Mouse (Mus musculus): Measurements from ENCODE around the gene Myo10.

The Myo10 gene

DNA sequence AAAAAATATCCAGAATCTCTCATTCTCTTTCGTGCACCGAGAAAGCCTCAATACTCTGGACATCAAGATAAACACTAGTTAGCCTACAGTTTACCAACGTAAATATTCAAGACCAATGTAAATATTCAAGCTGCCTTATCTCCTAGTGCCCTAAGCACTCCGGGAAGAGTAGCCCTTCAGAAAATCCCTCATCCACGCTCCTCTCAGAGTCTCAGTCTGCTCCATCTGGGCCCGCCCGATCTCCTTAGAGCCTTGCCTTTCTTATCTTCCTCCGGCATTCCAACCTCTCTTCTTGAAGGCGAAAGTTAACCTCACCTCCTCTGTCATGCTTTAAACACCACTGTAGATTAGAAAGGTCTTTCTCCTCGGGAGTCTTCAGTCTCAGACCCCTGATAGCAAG is 13.1 kb upstream of the Myo10 start:
- intact Hi-C loops (cut with DNase I) = no loop called here

DNA sequence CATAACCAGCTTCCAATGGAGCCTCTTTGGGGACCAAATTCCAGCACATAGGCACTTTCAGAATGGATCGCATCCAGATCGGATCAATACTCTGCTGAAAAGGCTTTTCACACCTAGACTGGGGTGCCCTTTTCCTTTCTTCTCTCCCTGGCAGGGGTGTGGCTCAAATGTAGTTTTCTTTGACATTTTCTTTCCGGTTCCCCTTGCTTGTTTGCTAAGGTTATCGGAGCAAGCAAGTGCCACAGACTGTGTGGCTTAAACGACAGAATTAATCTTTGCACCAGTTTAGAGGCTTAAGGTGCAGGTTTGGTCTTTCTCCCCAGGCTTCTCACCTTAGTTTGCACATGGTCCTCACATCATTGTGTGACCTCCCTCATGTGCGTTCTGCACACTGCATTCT is 11.1 kb upstream of the Myo10 start:
- intact Hi-C loops (cut with DNase I) = no loop called here

DNA sequence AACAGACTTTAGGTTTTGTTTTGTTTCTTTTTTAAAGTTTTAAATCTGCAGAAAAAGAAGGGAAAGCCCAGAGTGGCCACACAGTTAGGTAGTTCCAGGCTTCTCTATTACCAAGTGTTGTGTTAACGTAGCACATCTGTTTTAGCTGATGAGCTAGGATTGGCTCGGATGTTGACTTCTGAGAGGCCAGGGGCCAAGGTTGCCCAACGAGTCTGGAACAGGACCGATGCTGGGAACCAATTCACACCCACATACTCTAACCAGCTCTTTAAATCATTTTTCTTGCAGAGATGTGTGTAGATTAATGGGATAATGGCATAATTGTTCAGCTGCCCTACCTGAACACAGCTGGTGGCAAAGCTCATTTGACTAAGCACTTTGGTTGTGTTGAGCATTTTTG is 1.8 kb upstream of the Myo10 start:
- intact Hi-C loops (cut with DNase I) = loop anchor here (5.0 kb wide), 2 partner anchors 38 to 133 kb away; no protein-coding TSS in a partner anchor

DNA sequence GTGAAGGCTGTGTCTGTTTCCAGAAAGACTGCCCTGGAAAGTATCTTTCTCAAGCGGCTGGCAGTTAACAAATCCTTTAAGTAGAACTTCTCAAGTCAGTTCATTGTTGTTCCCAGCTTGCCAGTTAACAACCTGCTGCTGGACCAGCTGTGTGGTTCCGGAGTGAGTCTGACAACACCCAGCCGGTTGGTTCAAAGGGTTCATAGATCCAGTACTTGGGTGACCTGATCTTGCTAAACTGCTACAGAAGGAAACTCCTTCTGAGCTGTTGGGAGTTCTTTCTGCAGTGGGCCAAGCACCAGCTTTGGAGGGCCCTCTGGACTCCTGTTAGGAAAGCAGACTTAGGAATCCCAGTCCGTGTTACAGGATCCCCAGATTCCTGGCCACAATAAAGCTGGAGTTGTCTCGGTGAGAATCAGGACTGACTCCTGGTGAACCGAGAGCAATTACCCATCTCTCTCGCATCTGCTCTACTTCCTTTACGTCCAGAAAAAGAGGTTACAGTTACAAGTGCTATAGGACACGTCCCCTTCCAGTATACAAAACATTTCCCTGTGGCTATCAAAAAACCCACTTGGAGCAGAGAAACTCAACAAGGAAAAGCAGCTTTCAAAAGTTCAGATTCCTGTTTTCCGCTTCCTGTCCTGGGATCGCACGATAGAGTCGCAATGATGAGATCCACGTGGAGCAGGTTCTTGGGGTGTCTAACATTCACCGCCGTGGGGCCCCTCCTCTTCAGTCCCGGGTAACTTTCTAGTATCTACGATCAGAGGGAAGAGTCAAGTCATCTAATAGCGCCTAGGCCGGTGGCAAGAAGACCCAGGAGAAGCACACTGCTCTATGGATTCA is 750 bp upstream of the Myo10 start:
- intact Hi-C loops (cut with DNase I) = loop anchor here (5.0 kb wide), 2 partner anchors 39 to 134 kb away; no protein-coding TSS in a partner anchor

DNA sequence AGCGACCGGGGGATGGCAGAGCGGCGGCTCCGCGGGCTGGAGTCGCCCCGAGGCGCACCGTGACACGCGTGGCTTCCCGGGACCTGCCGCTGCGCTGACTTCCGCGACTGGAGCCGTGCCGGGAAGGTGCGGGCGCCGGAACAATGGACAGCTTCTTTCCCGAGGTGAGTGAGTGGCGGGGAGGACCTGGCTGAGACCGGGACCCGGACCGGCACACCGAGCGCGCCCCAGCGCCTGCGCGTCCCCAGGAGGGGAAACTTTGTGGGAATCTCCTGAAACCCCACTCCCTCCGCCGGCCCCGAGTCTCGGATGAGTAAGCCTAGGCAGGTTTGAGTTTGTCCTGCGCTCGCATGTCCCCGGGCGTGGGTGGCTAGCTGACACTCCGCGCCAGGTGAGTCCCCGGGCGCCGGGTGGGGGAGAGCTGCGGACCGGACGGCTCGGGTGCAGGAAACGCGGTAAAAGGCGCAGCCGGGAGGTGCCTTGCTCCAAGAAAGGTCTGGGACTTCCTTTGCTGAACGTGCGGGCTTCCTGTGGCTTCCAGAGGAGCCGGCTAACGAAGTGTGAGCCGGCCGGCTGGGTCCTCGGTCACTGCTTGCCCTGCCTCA is 644 bp downstream of the Myo10 start:
- intact Hi-C loops (cut with DNase I) = loop anchor here (5.0 kb wide), 2 partner anchors 41 to 136 kb away; no protein-coding TSS in a partner anchor

DNA sequence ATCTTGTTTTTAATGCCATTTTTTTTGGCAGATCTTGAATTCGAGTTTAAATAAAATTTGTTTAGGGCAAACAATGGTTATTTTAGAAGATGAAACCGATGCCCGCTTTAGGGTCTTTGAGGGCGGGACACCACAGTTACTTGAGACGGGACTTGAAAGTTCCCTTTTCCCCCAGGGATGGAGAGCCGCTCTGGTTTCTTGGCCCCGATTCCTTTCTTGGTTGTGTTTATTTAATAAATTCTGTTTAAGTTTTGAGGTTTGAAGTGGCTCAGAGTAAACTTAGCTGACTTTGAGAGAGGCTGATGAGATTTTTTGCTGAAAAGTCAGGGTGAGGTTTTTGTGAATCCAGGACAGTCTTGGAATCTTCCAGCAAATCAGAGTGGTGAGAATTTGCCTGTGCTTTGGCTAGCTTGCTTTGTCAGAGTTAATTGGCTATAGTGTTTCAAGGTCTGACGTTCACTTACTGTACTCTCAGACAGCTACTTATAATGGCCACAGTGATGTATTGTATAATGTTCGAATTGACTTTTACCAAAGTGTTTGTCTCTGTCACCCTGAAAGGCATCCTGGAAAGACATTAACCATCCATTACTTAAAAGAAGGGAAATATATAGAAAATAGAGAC is 1.3 kb downstream of the Myo10 start:
- intact Hi-C loops (cut with DNase I) = loop anchor here (2.0 to 5.0 kb wide), 3 partner anchors 41 to 183 kb away; no protein-coding TSS in a partner anchor

DNA sequence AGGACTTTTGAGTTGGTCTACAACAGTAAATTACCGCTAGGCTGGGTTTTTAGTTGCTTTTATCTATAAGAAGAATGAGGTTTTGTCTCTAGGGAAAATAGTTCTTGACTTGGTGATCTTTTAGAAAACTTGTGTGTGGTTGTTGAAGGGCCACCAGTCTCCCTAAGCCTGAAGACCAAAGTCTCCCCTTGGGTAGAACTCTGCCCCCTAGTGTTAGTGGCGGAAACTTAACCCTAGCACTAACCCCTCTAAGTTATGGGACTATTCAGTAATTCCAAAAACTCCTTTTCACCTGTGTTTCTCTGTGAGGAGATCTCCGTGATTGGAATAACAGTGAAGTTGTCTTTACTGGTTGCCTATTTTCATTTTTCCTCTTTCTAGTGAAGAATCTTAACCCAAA is 1.9 kb downstream of the Myo10 start:
- intact Hi-C loops (cut with DNase I) = loop anchor here (2.0 to 5.0 kb wide), 3 partner anchors 42 to 183 kb away; no protein-coding TSS in a partner anchor

DNA sequence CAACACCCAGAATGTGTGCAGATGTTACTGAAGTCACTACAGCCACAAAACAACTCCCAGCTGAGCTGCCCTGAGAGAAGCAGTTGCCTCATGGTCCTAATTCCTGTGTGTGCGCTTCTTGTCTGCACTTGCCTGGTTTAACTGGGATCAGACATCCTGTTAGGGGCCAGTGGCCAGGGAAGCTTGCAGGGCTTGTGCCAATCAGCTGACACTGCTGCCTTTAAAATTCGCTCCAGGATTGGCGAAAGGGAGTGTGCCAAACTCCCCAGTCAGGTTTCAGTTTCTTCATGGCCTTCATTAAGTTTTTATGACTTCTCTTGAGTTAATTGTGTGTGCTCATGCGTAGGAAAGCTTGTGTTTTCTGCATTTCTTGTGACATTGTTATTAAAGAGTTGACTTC is 3.1 kb downstream of the Myo10 start:
- intact Hi-C loops (cut with DNase I) = loop anchor here (2.0 kb wide), 1 partner anchor 185 kb away; no protein-coding TSS in a partner anchor

DNA sequence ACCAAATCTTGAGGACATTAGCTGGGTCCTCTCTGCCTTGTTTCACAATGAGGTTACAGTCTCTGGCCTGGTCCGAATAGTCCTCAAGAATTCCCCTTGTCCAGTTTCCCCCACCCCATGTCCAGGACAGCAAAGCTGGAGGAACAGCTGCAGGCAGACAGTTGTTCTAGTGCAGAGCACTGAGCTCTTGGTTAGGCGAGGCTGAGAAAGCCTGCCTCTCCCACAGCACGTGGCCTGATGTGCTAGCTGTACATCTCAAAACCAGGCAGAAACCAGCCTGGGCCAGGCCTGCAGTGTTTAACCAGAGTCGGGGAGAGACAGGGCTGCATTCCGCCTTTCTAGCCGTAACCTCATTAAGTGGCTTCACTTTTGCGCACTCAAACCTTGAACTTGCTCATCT is 4.7 kb downstream of the Myo10 start:
- intact Hi-C loops (cut with DNase I) = no loop called here

DNA sequence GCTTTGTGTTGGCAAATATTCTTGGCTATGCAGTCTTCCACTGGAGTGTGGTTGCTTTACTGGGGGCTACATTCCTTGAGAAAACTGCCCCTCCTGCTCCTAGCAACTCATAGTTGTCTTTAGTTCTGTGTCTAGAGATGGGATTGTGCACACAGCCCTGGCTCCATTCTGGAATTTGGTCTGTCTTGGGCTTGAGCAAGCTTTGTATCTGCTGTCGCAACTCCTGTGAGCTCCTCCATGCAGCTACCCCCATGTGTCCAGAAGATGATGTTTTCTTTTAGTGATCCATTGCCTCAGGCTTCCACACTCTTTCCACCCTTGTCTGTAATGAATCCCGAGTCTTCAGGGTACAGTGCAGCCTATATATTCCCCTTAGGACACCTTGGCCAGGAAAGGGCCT is 5.9 kb downstream of the Myo10 start:
- intact Hi-C loops (cut with DNase I) = no loop called here

DNA sequence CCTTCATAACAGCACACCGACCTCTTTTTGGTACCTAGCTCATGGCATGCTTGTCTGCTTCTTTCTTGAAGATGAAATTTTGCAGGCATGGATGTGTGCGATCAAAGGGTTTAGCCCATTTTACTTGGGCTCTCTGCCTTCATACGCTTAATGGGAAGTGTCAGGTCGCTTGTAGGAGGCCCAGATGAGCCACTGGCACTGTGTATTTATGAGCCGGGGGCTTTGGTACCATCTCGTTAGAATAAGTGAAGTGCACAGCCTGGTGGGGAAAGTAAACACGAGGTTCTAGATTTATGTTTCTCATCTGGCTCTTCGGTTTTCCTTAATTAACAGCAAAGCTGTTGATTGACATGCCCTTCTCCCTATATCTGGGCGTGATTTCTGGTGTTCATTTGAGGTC is 8.4 kb downstream of the Myo10 start:
- intact Hi-C loops (cut with DNase I) = no loop called here

DNA sequence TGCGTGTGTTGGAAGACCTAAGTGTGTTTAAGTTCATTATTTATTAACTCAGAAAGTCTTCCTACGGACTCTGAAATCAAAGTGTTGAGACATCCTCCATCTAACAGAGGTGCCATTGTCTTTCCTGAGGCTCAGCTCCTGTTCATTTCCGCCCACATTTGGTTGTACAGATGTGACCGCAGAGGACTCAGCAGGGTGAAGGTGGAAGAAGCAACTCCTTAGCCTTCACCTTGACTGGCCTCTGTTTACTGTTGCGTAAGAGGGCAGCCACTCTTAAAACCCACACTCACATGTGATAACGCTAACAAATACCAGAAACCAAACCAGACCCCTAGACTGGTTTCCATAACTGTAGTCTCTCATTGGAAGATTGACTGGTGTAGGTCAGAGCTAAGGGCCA is 9.0 kb downstream of the Myo10 start:
- intact Hi-C loops (cut with DNase I) = no loop called here

DNA sequence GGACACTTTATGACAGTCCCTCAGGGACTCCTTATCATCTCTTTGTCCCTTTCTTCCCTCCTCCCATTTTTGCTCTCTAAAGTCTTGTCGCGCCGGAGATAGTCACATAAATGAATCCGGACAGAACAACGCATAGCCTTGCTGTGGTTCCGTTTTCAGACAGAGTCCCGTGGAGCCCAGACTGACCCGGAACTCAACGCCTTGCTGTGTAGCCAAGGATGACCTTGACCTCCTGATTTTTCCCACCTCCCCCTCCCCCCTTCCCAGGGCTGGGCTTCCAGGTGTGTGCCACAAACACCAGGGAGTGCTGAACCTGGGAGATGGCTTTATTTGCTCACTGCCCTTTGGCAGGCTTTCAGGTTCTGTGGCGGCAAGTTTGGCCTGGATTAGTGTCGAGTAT is 10.6 kb downstream of the Myo10 start:
- intact Hi-C loops (cut with DNase I) = no loop called here

DNA sequence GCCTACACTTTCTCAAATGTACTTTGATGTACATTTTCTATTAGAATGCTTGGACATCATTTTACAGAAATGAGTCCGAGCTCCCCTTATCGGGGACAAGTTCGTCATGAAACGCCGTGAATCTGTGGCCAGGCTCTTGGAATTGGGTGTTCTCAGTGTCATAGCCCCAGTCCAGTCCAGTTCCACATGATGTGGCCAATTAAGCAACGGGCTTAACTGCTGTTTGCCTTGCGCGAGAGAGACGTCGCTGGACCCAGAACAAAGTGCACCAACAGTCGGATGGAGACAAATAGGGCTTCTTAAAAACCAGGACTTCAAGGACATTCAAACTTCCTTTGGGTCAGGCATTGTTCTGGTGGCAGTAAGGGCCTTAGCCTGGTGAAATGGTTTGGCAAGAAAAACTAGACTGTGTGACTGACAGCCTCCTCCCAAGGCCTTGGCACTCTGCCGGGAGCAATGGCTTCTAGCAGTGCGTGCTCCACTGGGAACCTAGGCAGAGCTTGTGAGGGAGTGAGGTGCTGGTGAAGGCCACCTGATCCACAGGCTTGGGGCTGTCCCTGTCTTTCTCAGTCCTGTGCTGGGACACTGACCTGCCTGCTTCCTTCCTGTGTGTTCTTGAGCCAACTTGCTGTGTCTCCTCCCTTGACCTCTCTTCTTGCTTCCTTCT is 11.5 kb downstream of the Myo10 start:
- intact Hi-C loops (cut with DNase I) = no loop called here

DNA sequence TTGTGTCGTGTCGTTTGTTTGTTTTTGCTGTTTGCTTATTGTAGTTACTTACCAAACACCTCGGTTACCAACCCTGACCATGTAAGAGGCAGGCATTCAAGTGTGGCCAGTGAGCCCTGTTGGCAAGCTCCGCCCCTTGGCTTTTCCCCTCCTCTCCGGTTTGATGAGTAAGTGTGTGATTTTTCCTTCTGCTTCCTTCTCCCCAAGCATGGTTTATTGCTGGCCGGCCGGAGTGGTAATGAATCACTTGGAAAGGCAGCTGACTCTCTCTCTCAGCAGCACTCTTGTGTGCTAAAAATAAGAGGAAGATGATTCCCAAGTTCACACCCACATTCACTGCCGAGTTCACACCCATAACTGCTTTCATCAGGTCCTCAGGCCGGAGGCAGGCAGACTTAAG is 15.4 kb downstream of the Myo10 start:
- intact Hi-C loops (cut with DNase I) = loop anchor here (5.0 kb wide), 1 partner anchor 80 kb away; no protein-coding TSS in a partner anchor

DNA sequence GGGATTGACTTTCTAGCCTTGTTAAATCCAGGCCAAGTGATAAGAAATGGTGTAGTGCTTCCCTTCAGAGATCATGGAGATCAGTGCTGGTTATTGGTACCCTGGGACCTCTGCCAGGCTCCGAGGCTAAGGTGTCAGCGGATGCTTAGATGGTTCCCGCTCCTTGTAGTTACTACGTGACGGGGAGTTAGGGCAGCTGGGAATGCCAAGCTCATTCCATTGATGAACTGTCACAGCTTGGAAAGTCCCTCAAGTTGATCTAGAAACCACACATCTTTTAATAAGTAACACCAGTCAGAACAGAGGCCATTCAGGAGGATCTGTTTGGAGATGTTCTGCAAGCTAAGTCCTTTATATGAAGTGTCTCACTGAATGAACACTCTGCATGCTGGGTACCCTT is 16.9 kb downstream of the Myo10 start:
- intact Hi-C loops (cut with DNase I) = loop anchor here (5.0 kb wide), 1 partner anchor 78 kb away; no protein-coding TSS in a partner anchor

DNA sequence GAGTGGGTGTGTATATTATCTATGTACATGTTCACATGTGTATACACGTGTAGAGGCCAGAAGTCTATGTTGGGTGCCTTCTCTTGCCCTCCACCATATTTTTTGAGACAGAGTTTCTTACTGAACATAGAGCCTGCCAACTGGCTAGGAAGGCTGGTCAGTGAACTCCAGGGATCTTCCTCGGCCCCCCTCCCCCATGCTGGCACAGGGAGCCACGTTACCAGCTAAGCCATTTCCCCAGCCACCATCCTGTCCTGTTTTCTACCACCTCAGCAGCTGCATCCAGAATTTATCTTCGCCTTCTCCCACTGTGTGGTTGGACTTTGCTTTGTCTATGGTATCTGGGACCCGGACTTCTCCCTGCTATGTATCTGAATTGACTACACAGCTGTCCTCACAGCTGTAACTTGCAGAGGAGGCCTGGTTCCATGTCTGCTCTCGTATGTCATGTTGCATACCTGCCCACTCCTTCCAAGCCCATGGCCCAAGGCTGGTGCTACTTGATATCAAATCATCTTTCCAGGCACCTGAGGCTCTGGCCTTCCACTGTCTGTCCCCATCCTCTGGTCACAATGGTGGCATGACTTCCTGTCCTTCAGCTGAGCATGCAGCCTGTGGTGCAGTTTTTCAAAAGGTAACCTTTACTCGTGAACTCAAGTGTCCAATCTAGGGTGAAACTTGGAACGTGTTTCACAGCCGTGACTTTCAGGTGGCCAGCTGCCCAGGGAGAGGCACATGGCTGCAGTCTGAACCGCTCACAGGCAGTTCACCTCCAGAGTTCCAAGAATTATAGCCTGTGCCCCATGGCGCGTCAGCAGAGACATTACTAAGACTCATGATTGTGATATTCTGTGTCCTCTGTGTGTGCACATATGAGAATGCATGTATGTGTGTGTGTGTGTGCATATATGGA is 18.8 kb downstream of the Myo10 start:
- intact Hi-C loops (cut with DNase I) = no loop called here

DNA sequence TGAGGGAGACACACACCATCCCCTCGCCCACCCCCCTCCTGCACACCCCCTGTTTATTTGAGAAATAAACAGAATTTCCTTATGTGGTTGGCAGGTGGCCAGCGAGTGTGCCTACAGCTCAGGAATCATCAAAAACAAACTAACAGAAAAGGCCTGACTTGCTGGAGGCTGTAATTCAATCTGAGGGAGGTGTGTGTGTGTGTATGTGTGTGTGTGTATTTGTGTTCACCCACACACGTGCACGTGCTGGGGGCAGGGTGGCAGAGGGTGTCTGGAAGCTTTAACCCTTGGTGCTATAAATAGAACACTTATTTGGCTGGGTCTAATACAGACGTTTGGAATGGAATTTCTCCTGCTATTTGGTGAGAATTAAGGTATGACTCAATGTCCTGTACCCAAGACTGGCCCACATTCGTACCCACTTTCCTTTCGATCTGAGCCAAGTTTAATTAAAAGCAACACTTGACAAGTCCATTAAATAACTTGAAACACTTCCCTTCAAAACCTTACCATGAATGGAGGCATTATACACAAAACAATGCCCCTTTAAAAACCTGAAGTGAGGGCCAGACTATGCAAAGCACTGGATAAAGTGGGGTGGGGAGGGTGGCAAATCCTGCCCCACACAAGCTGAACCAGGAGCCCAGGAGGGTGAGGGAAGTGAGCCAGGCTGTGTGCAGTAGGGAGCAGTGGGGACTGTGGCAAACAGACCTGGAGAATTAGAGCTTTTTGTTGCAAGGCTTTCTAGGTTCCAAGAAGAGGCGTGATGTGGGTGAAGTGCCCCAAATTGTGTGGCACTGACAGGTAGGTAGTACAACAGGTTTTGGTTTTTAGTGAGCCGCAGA is 20.1 kb downstream of the Myo10 start:
- intact Hi-C loops (cut with DNase I) = no loop called here

DNA sequence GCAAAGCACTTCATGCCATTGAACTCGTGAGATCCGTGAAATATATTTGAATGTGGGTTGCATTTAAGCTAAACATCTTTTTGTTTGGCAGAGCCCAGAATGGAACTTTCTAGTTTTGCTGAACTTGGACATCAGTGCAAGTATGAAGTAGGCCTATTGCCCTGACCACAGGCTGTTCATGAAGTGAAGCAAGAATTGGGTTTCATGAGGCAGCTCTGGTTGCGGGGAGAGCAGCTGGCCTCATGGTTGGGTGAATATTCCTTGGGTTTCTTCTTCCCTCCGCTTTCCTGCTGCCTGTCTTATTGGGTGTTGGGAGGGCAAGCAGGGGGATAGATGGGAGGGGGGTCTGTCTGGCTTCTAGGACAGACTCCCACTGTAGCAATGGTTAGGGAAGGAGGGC is 23.5 kb downstream of the Myo10 start:
- intact Hi-C loops (cut with DNase I) = no loop called here
